Mouse (Mus musculus): ENCODE measurements at regions not wholly inside any gene's neighbourhood (a gene's known extent, or its start where the extent isn't known, plus 50 kb on each side); places are given as distances from the start of the nearest gene placed in this dataset.

GRCm38 (mm10) chr12:12687376-12687775 is 254.3 kb downstream of the Mycn start:
- Histone ChIP-seq H3K9me3 (ENCODE audit: control insufficient read depth, low read length) (no peaks in the 10 kb centered on the region), H3K27me3 (ENCODE audit: control insufficient read depth, insufficient read depth, low read length) (no peaks in the 10 kb centered on the region), H3K4me3 (ENCODE audit: insufficient read depth in 1 of 2, low read depth in 2 of 2, low read length in 2 of 2) (no peak overlapping the region), H3K27ac (no peak overlapping the region), H3K36me3 (replicated peaks; ENCODE audit: control insufficient read depth, insufficient read depth, low read depth) (no peaks in the 10 kb centered on the region), H3K4me1 (replicated peaks; ENCODE audit: control insufficient read depth in 2 of 2, insufficient read depth in 2 of 2, low read length in 1 of 2) (no peaks in the 10 kb centered on the region; a peak in 1 of 4 replicates), H3K9ac (replicated peaks) (no peak overlapping the region), H3K4me2 (ENCODE audit: low read depth) (no peak overlapping the region)
- TF ChIP-seq CTCF (IDR thresholded peaks at IDR 0.05; ENCODE audit: low read depth) (no peak), EP300 (IDR thresholded peaks at IDR 0.05; ENCODE audit: low read depth) (no peak)
- DNase-seq (ENCODE audit: low read depth in 3 of 3, low spot score in 3 of 3), result no peak
- 64% methylated on average over 2 of the region's 2 CpGs for WGBS (ENCODE audit: insufficient replicate concordance)
- no peak for ATAC-seq (ENCODE audit: insufficient read depth)

GRCm38 (mm10) chr12:12685217-12685522 is 256.5 kb downstream of the Mycn start:
- Histone ChIP-seq H3K4me3 (ENCODE audit: insufficient read depth in 1 of 2, low read depth in 2 of 2, low read length in 2 of 2) (no peak overlapping the region), H3K9ac (replicated peaks) (no peak overlapping the region), H3K9me3 (ENCODE audit: control insufficient read depth, low read length) (no peaks in the 10 kb centered on the region), H3K36me3 (replicated peaks; ENCODE audit: control insufficient read depth, insufficient read depth, low read depth) (no peaks in the 10 kb centered on the region), H3K4me2 (ENCODE audit: low read depth) (no peak overlapping the region), H3K27me3 (ENCODE audit: control insufficient read depth, insufficient read depth, low read length) (no peaks in the 10 kb centered on the region), H3K27ac (no peak overlapping the region), H3K4me1 (replicated peaks; ENCODE audit: control insufficient read depth in 2 of 2, insufficient read depth in 2 of 2, low read length in 1 of 2) (no peaks in the 10 kb centered on the region; a peak in 1 of 4 replicates)
- no peak for ATAC-seq (ENCODE audit: insufficient read depth)
- no peak for DNase-seq (ENCODE audit: low read depth in 3 of 3, low spot score in 3 of 3)
- WGBS (ENCODE audit: insufficient replicate concordance), result 39% methylated on average over 7 of the region's 7 CpGs
- TF ChIP-seq CTCF (IDR thresholded peaks at IDR 0.05; ENCODE audit: low read depth) (no peak), EP300 (IDR thresholded peaks at IDR 0.05; ENCODE audit: low read depth) (no peak)

- Histone ChIP-seq H3K4me1 (replicated peaks; ENCODE audit: control insufficient read depth in 2 of 2, insufficient read depth in 2 of 2, low read length in 1 of 2) (no peaks in the 10 kb centered on the region; a peak in 1 of 4 replicates), H3K4me3 (ENCODE audit: insufficient read depth in 1 of 2, low read depth in 2 of 2, low read length in 2 of 2) (no peak overlapping the region), H3K4me2 (ENCODE audit: low read depth) (no peak overlapping the region), H3K27me3 (ENCODE audit: control insufficient read depth, insufficient read depth, low read length) (no peaks in the 10 kb centered on the region), H3K36me3 (replicated peaks; ENCODE audit: control insufficient read depth, insufficient read depth, low read depth) (no peaks in the 10 kb centered on the region), H3K9me3 (ENCODE audit: control insufficient read depth, low read length) (no peaks in the 10 kb centered on the region), H3K27ac (no peak overlapping the region), H3K9ac (replicated peaks) (no peak overlapping the region)
- DNase-seq (ENCODE audit: low read depth in 3 of 3, low spot score in 3 of 3) (no peak), ATAC-seq (ENCODE audit: insufficient read depth) (no peak)
- TF ChIP-seq EP300 (IDR thresholded peaks at IDR 0.05; ENCODE audit: low read depth) (no peak), CTCF (IDR thresholded peaks at IDR 0.05; ENCODE audit: low read depth) (no peak)
- 26% methylated on average over 16 of the region's 16 CpGs for WGBS (ENCODE audit: insufficient replicate concordance)
These were observed 257.1 kb downstream of the Mycn start for GRCm38 (mm10) chr12:12684481-12685216.

GRCm38 (mm10) chr12:12683733-12684470 is 257.8 kb downstream of the Mycn start:
- Histone ChIP-seq H3K9ac (replicated peaks) (no peak overlapping the region), H3K27me3 (ENCODE audit: control insufficient read depth, insufficient read depth, low read length) (no peaks in the 10 kb centered on the region), H3K4me1 (replicated peaks; ENCODE audit: control insufficient read depth in 2 of 2, insufficient read depth in 2 of 2, low read length in 1 of 2) (no peaks in the 10 kb centered on the region; a peak in 1 of 4 replicates), H3K36me3 (replicated peaks; ENCODE audit: control insufficient read depth, insufficient read depth, low read depth) (no peaks in the 10 kb centered on the region), H3K4me3 (ENCODE audit: insufficient read depth in 1 of 2, low read depth in 2 of 2, low read length in 2 of 2) (no peak overlapping the region), H3K4me2 (ENCODE audit: low read depth) (no peak overlapping the region), H3K27ac (no peak overlapping the region), H3K9me3 (ENCODE audit: control insufficient read depth, low read length) (no peaks in the 10 kb centered on the region)
- TF ChIP-seq EP300 (IDR thresholded peaks at IDR 0.05; ENCODE audit: low read depth) (no peak), CTCF (IDR thresholded peaks at IDR 0.05; ENCODE audit: low read depth) (no peak)
- 28% methylated on average over 10 of the region's 10 CpGs for WGBS (ENCODE audit: insufficient replicate concordance)
- ATAC-seq (ENCODE audit: insufficient read depth) (no peak), DNase-seq (ENCODE audit: low read depth in 3 of 3, low spot score in 3 of 3) (no peak)

GRCm38 (mm10) chr12:12681101-12681500 is 260.6 kb downstream of the Mycn start:
- Histone ChIP-seq H3K9me3 (ENCODE audit: control insufficient read depth, low read length) (no peaks in the 10 kb centered on the region), H3K4me3 (ENCODE audit: insufficient read depth in 1 of 2, low read depth in 2 of 2, low read length in 2 of 2) (no peak overlapping the region), H3K4me2 (ENCODE audit: low read depth) (no peak overlapping the region), H3K27me3 (ENCODE audit: control insufficient read depth, insufficient read depth, low read length) (no peaks in the 10 kb centered on the region), H3K27ac (no peak overlapping the region), H3K9ac (replicated peaks) (no peak overlapping the region), H3K4me1 (replicated peaks; ENCODE audit: control insufficient read depth in 2 of 2, insufficient read depth in 2 of 2, low read length in 1 of 2) (no peaks in the 10 kb centered on the region; a peak in 1 of 4 replicates), H3K36me3 (replicated peaks; ENCODE audit: control insufficient read depth, insufficient read depth, low read depth) (no peaks in the 10 kb centered on the region)
- ATAC-seq (ENCODE audit: insufficient read depth) (no peak), DNase-seq (ENCODE audit: low read depth in 3 of 3, low spot score in 3 of 3) (no peak)
- TF ChIP-seq EP300 (IDR thresholded peaks at IDR 0.05; ENCODE audit: low read depth) (no peak), CTCF (IDR thresholded peaks at IDR 0.05; ENCODE audit: low read depth) (no peak)
- WGBS (ENCODE audit: insufficient replicate concordance), result 42% methylated on average over 6 of the region's 6 CpGs
